Comparison of ENCODE assay signal across 22 mouse cellular contexts in genomic region chr16:13045079-13045590, GRCm38 (mm10).
DNase-seq lines count a peak whose midpoint lies in the region; ATAC-seq and TF ChIP-seq lines count a peak whose summit lies in the region.
"Had no signal": no experiment of that assay in that cellular context is flagged by ENCODE, and none has a peak within 500 bp of the region (broad histone marks: within the 10 kb centered on the region; RNA-seq: fewer than 3 reads in every experiment).

No protein-coding gene starts in this region.

- no peak overlapping the region for H3K9ac ChIP-seq in forebrain, postnatal 0 days
- H3K9ac ChIP-seq in forebrain, embryonic 15.5 days (replicated peaks), result no peak overlapping the region
- H3K9ac ChIP-seq in neural tube, embryonic 12.5 days, result no peak overlapping the region
- H3K9ac ChIP-seq in embryonic facial prominence, embryonic 15.5 days, result no peak overlapping the region
- no peak overlapping the region for H3K9ac ChIP-seq in hindbrain, embryonic 12.5 days
- H3K9ac ChIP-seq: embryonic facial prominence, embryonic 12.5 days; hindbrain, embryonic 15.5 days; liver, embryonic 13.5 days; stomach, embryonic 15.5 days had no signal

- no peak overlapping the region for H3K4me2 ChIP-seq in forebrain, postnatal 0 days (ENCODE audit: low read depth)
- H3K4me2 ChIP-seq in forebrain, embryonic 15.5 days (replicated peaks), result no peak overlapping the region
- no peak overlapping the region for H3K4me2 ChIP-seq in neural tube, embryonic 12.5 days (replicated peaks)
- H3K4me2 ChIP-seq in embryonic facial prominence, embryonic 15.5 days (replicated peaks), result no peak overlapping the region
- no peak overlapping the region for H3K4me2 ChIP-seq in hindbrain, embryonic 12.5 days (replicated peaks)
- H3K4me2 ChIP-seq: embryonic facial prominence, embryonic 12.5 days; heart, embryonic 11.5 days; hindbrain, embryonic 15.5 days; liver, embryonic 13.5 days; midbrain, embryonic 11.5 days; stomach, embryonic 15.5 days had no signal

- no peaks in the 10 kb centered on the region for H3K36me3 ChIP-seq in forebrain, postnatal 0 days (ENCODE audit: insufficient read depth)
- H3K36me3 ChIP-seq in forebrain, embryonic 15.5 days, result no peaks in the 10 kb centered on the region
- no peaks in the 10 kb centered on the region for H3K36me3 ChIP-seq in neural tube, embryonic 12.5 days
- no peaks in the 10 kb centered on the region for H3K36me3 ChIP-seq in embryonic facial prominence, embryonic 15.5 days
- H3K36me3 ChIP-seq in hindbrain, embryonic 12.5 days, result no peaks in the 10 kb centered on the region
- H3K36me3 ChIP-seq: embryonic facial prominence, embryonic 12.5 days; hindbrain, embryonic 15.5 days; liver, embryonic 13.5 days; stomach, embryonic 15.5 days had no signal

- 77% methylated on average over 10 of the region's 10 CpGs for WGBS in forebrain, postnatal 0 days
- 80% methylated on average over 10 of the region's 10 CpGs for WGBS in forebrain, embryonic 15.5 days
- WGBS in neural tube, embryonic 12.5 days, result 76% methylated on average over 10 of the region's 10 CpGs
- WGBS in embryonic facial prominence, embryonic 15.5 days, result 60% methylated on average over 10 of the region's 10 CpGs
- WGBS in hindbrain, embryonic 12.5 days, result 81% methylated on average over 10 of the region's 10 CpGs

- no peak for TF ChIP-seq CTCF in forebrain, postnatal 0 days (IDR thresholded peaks at IDR 0.05; ENCODE audit: low read depth)

- peak; percentile 23 for DNase-seq in forebrain, postnatal 0 days
- DNase-seq in neural tube, embryonic 10.5 days (ENCODE audit: extremely low spot score, low spot score), result no peak
- no peak for DNase-seq in lung, adult 18-20 months
- no peak for DNase-seq in embryo, embryonic 9.5 days (ENCODE audit: extremely low spot score)
- DNase-seq: cerebellum, adult 8-10 months; heart, postnatal 10 days; kidney, postnatal 36 days; layer of hippocampus, adult 9-11 months; liver, embryonic 13.5 days; right cerebral cortex, postnatal 25 days; thymus, adult 18-20 months had no signal

- no peak overlapping the region for H3K4me3 ChIP-seq in forebrain, postnatal 0 days (ENCODE audit: low read depth, low read length)
- no peak overlapping the region for H3K4me3 ChIP-seq in forebrain, embryonic 15.5 days
- H3K4me3 ChIP-seq in neural tube, embryonic 12.5 days, result no peak overlapping the region
- no peak overlapping the region for H3K4me3 ChIP-seq in embryonic facial prominence, embryonic 15.5 days (replicated peaks)
- H3K4me3 ChIP-seq in hindbrain, embryonic 12.5 days, result no peak overlapping the region
- H3K4me3 ChIP-seq: embryonic facial prominence, embryonic 12.5 days; hindbrain, embryonic 15.5 days; liver, embryonic 13.5 days; stomach, embryonic 15.5 days had no signal

- ATAC-seq in forebrain, postnatal 0 days, result peak; percentile 36; the same call in 1 of the 2 replicates
- no peak for ATAC-seq in forebrain, embryonic 15.5 days (replicated peaks)
- ATAC-seq in neural tube, embryonic 12.5 days (ENCODE audit: low FRiP score, low read depth), result peak; percentile 33; the same call in 1 of the 2 replicates
- ATAC-seq in embryonic facial prominence, embryonic 15.5 days (ENCODE audit: insufficient number of reproducible peaks, low FRiP score, low TSS enrichment, low read depth), result 0 out of 2 replicates have a peak, but pooled peaks have one; percentile 47
- ATAC-seq in hindbrain, embryonic 12.5 days (ENCODE audit: low FRiP score), result no peak
- ATAC-seq: forebrain, embryonic 16.5 days; intestine, embryonic 16.5 days had no signal

- no peaks in the 10 kb centered on the region for H3K27me3 ChIP-seq in forebrain, postnatal 0 days (ENCODE audit: insufficient read depth, low read length)
- H3K27me3 ChIP-seq in forebrain, embryonic 15.5 days, result no peaks in the 10 kb centered on the region
- H3K27me3 ChIP-seq in neural tube, embryonic 12.5 days (replicated peaks), result no peaks in the 10 kb centered on the region
- H3K27me3 ChIP-seq in embryonic facial prominence, embryonic 15.5 days, result no peaks in the 10 kb centered on the region
- H3K27me3 ChIP-seq in hindbrain, embryonic 12.5 days, result no peaks in the 10 kb centered on the region
- H3K27me3 ChIP-seq: embryonic facial prominence, embryonic 12.5 days; hindbrain, embryonic 15.5 days; liver, embryonic 13.5 days; stomach, embryonic 15.5 days had no signal

- no peak overlapping the region for H3K27ac ChIP-seq in forebrain, postnatal 0 days (ENCODE audit: low read depth, low read length)
- no peak overlapping the region for H3K27ac ChIP-seq in forebrain, embryonic 15.5 days (replicated peaks)
- H3K27ac ChIP-seq in neural tube, embryonic 12.5 days, result no peak overlapping the region
- no peak overlapping the region for H3K27ac ChIP-seq in embryonic facial prominence, embryonic 15.5 days (replicated peaks)
- H3K27ac ChIP-seq in hindbrain, embryonic 12.5 days, result no peak overlapping the region
- H3K27ac ChIP-seq: embryonic facial prominence, embryonic 12.5 days; hindbrain, embryonic 15.5 days; liver, embryonic 13.5 days; stomach, embryonic 15.5 days had no signal

- H3K4me1 ChIP-seq in forebrain, postnatal 0 days (ENCODE audit: insufficient read depth), result no peaks in the 10 kb centered on the region
- 0 out of 2 replicates have a peak, but pooled peaks cover 6% of the 10 kb centered on the region for H3K4me1 ChIP-seq in forebrain, embryonic 15.5 days
- no peaks in the 10 kb centered on the region; the same call in 1 of the 2 replicates for H3K4me1 ChIP-seq in neural tube, embryonic 12.5 days
- peaks cover 6% of the 10 kb centered on the region; the same call in 1 of the 2 replicates for H3K4me1 ChIP-seq in embryonic facial prominence, embryonic 15.5 days
- H3K4me1 ChIP-seq in hindbrain, embryonic 12.5 days, result no peaks in the 10 kb centered on the region
- H3K4me1 ChIP-seq: embryonic facial prominence, embryonic 12.5 days; liver, embryonic 13.5 days; stomach, embryonic 15.5 days had no signal

- H3K9me3 ChIP-seq in forebrain, postnatal 0 days (ENCODE audit: low read length), result no peaks in the 10 kb centered on the region
- no peaks in the 10 kb centered on the region for H3K9me3 ChIP-seq in forebrain, embryonic 15.5 days
- H3K9me3 ChIP-seq in neural tube, embryonic 12.5 days, result peaks cover 4% of the 10 kb centered on the region; the same call in 1 of the 2 replicates
- no peaks in the 10 kb centered on the region for H3K9me3 ChIP-seq in embryonic facial prominence, embryonic 15.5 days (replicated peaks)
- H3K9me3 ChIP-seq in hindbrain, embryonic 12.5 days (replicated peaks), result no peaks in the 10 kb centered on the region
- H3K9me3 ChIP-seq: embryonic facial prominence, embryonic 12.5 days; hindbrain, embryonic 15.5 days; liver, embryonic 13.5 days; stomach, embryonic 15.5 days had no signal

Comparison
In these comparisons a context has a peak if more than half of its experiments do, and no peak if none do; other contexts are left out.
1. ATAC-seq: peak in forebrain, postnatal 0 days (single experiment), neural tube, embryonic 12.5 days (single experiment) and embryonic facial prominence, embryonic 15.5 days (single experiment); none in forebrain, embryonic 15.5 days (single experiment) and hindbrain, embryonic 12.5 days (single experiment).